Mouse (Mus musculus) midbrain, postnatal 0 days (tissue): ENCODE results near the gene Bdkrb2. TPM values are rescaled to one million over a fixed set of nuclear protein-coding genes. Genes with fewer than 3 reads are reported as not detected.

Experiments used
- ATAC-seq: fragments of 200-750 bp; cut with Nextera tagmentation; 2 replicates; pipeline ENCODE4 v1.8.0; 2017; ENCODE audit warnings: moderate number of reproducible peaks, mild to moderate bottlenecking, moderate TSS enrichment, moderate library complexity; ENCODE audit not compliant: low FRiP score
- DNase-seq: peaks from one replicate; pipeline ENCODE4 v3.0.0-alpha.2; 2015; ENCODE audit warnings: low spot score
- H3K27ac ChIP-seq: fragments of 300-500 bp; sonication (generic); 2 replicates; pipeline ENCODE4 v1.5.1; 2014; ENCODE audit warnings: low read depth, mild to moderate bottlenecking, low read length, mixed read lengths
- H3K27me3 ChIP-seq: fragments of 300-500 bp; sonication (generic); 2 replicates; pipeline ENCODE4 v1.6.1; 2014; ENCODE audit warnings: low read length, control low read depth, mixed read lengths; ENCODE audit not compliant: insufficient read depth
- H3K36me3 ChIP-seq: fragments of 300-500 bp; sonication (generic); 2 replicates; pipeline ENCODE4 v1.6.1; 2014; ENCODE audit warnings: low read length, control low read depth, mixed read lengths; ENCODE audit not compliant: insufficient read depth
- H3K4me1 ChIP-seq: fragments of 300-500 bp; sonication (generic); 2 replicates; pipeline ENCODE4 v1.6.1; 2014; ENCODE audit warnings: mild to moderate bottlenecking, control low read depth, antibody characterized with exemption, low read length, mixed read lengths; ENCODE audit not compliant: insufficient read depth
- H3K4me2 ChIP-seq: fragments of 300-500 bp; sonication (generic); 2 replicates; pipeline ENCODE4 v1.6.1; 2014; ENCODE audit warnings: low read depth, mild to moderate bottlenecking, low read length, mixed read lengths; ENCODE audit not compliant: poor library complexity, severe bottlenecking
- H3K4me3 ChIP-seq: fragments of 300-500 bp; sonication (generic); 2 replicates; pipeline ENCODE4 v1.5.1; 2014; ENCODE audit warnings: low read depth, mild to moderate bottlenecking, low read length, moderate library complexity
- H3K9ac ChIP-seq: fragments of 300-500 bp; sonication (generic); replicated peaks from 2 replicates; pipeline ENCODE4 v1.6.1; 2014; ENCODE audit warnings: mild to moderate bottlenecking, low read length, moderate library complexity, mixed read lengths; ENCODE audit not compliant: poor library complexity, severe bottlenecking
- H3K9me3 ChIP-seq: fragments of 300-500 bp; sonication (generic); 2 replicates; pipeline ENCODE4 v1.6.1; 2016; ENCODE audit warnings: low read length, control low read depth
- CTCF ChIP-seq: IDR thresholded peaks from 2 replicates; pipeline ENCODE4 v1.5.1; 2016; ENCODE audit warnings: antibody characterized with exemption, mild to moderate bottlenecking
- WGBS: fragments of 180-500 bp; shearing (Covaris S2); extraction: QIAGEN DNeasy Blood & Tissue Kit; methylation state at CpG from one replicate; pipeline ENCODE4 v1.1.7; 2014; 5-methylcytosine and 5-hydroxymethylcytosine counted together
- polyA plus RNA-seq: library from polyadenylated mRNA; unstranded; fragments of >200 nt; fragmentation: Nextera tagmentation; extraction: Ambion mirVana; gene quantifications from 2 replicates; pipeline ENCODE4 v1.2.1, GENCODE M21; 2015
- total RNA-seq: library from RNA; depleted of rRNA; stranded (reverse); fragments of >200 nt; gene quantifications from 2 replicates; pipeline ENCODE4 v1.2.3, GENCODE M21; 2014

Bdkrb2 gene
- total and polyA plus RNA-seq, 2 experiments from 2014 or later = 0.64 to 1.6 TPM

DNA sequence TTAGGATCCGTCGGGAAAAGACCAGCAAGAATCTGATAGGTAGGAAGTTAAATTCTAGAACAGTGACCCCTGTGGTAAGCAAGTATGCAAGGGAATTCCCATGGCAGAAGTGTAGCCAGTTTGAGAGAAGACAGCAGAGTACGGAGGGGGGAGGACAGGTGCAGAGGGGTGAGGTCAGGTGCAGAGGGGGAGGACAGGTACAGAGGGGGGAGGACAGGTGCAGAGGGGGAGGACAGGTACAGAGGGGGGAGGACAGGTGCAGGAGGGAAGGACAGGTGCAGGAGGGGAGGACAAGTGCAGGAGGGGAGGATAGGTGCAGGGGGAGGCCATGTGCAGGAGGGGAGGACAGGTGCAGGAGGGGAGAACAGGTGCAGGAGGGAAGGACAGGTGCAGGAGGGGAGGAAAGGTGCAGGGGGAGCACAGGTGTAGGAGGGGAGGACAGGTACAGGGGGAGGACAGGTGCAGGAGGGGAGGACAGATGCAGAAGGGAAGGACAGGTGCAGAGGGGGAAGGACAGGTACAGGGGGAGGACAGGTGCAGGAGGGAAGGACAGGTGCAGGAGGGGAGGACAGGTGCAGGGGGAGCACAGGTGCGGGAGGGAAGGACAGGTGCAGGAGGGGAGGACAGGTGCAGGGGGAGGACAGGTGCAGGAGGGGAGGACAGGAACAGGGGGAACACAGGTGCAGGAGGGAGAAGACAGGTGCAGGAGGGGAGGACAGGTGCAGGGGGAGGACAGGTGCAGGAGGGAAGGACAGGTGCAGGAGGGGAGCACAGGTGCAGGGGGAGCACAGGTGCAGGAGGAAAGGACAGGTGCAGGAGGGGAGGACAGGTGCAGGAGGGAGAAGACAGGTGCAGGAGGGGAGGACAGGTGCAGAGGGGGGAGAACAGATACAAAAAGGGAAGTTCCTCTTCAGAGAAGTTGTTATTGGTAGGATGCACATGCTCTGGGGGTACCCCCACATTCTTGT, 12.9 kb upstream of the Bdkrb2 start:
- 69% methylated on average over 4 of the region's 4 CpGs for WGBS

DNA sequence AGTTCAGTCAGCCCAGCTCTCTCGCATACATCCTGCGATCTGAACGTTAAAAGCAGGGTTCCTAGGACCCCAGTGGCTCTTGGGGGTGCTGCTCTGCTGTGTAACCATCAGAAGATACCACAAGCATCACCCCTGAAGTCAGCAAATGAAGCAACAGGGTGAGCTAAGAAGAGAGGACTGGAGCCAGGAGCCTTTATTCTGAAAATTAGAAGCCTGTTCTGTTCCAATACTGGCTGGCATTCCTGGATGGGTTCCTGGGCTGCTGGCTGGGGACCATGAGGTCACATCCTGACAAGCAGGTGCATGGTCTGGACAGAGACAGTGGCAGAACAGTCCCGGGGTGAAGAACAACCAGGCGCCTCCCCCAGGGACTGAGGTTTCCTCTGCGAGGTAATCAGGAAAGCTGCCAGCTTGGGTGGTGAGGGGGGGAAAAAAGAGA, 11.5 kb upstream of the Bdkrb2 start:
- ATAC-seq (no peak), DNase-seq (no peak)
- Histone ChIP-seq H3K36me3 (no peaks in the 10 kb centered on the region), H3K4me1 (no peaks in the 10 kb centered on the region), H3K9me3 (no peaks in the 10 kb centered on the region), H3K27me3 (no peaks in the 10 kb centered on the region; the same call in 1 of the 2 replicates), H3K27ac (no peak overlapping the region), H3K4me2 (no peak overlapping the region), H3K9ac (no peak overlapping the region), H3K4me3 (no peak overlapping the region)
- 62% methylated on average over 6 of the region's 6 CpGs for WGBS
- TF ChIP-seq CTCF = no peak

More for the DNA sequence above, 12.9 kb upstream of the Bdkrb2 start:
- no peak for DNase-seq
- no peak for TF ChIP-seq CTCF
- Histone ChIP-seq H3K4me2 (no peak overlapping the region), H3K4me1 (no peaks in the 10 kb centered on the region), H3K27me3 (no peaks in the 10 kb centered on the region; the same call in 1 of the 2 replicates), H3K36me3 (no peaks in the 10 kb centered on the region), H3K4me3 (no peak overlapping the region), H3K9ac (no peak overlapping the region), H3K9me3 (no peaks in the 10 kb centered on the region), H3K27ac (no peak overlapping the region)
- ATAC-seq = no peak

DNA sequence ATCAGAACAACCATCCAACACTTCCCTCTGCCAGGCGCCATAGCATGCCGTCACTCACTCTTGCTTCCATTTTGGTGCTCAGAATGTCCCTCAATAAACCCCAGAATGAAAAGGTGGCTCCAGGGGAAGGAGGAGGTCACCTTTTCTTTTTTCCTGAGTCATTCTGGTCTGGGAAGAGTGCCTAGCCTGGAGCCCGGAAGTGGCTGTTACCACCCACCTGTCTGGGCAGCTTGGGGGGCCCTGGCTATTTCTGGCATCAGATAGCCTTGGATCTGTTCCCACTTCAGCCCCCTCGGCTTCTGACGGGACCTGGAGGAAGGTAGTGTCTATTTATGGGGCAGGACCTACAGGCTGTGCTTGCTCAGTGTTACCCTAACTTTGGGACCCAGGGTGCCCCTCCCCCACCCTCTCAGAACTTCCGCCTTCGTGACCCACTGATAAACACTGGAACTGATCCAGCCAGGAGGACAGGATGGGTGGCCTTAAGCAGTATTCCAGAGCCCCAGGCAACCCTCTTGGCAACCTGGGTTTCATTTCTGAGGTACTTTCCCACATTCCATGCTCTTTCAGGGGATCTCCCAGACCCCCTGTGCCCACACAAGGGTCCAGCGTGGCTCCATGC, 8.8 kb upstream of the Bdkrb2 start:
- no peak for DNase-seq
- H3K4me3 ChIP-seq = no peak overlapping the region
- no peaks in the 10 kb centered on the region for H3K9me3 ChIP-seq
- H3K4me2 ChIP-seq = no peak overlapping the region
- H3K27me3 ChIP-seq = no peaks in the 10 kb centered on the region; the same call in 1 of the 2 replicates
- no peak for ATAC-seq
- no peak overlapping the region for H3K9ac ChIP-seq
- H3K4me1 ChIP-seq = no peaks in the 10 kb centered on the region
- no peaks in the 10 kb centered on the region for H3K36me3 ChIP-seq
- TF ChIP-seq CTCF = no peak
- no peak overlapping the region for H3K27ac ChIP-seq
- WGBS = 77% methylated on average over 8 of the region's 8 CpGs

DNA sequence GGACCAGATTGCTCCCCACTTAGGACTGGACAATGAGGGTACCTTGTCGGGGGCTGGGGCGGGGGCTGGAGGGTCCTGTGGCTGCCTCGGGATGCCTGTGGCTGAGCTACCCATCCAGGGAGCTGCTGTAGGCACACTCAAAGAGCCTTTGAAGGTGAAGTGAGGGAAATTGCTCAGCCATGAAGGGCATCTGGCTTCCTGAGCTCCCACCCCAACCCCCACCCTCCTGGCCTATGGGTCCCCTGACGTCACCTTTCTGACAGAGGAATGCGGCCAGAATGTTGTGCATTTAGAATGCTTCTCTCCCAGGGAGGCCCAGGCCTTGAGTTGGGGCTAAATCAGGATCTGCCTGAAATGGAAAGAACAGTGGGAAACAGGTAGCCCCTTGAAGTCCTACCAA, 7.9 kb upstream of the Bdkrb2 start:
- Histone ChIP-seq H3K36me3 (no peaks in the 10 kb centered on the region), H3K4me1 (no peaks in the 10 kb centered on the region), H3K27me3 (no peaks in the 10 kb centered on the region; the same call in 1 of the 2 replicates), H3K4me3 (no peak overlapping the region), H3K9ac (no peak overlapping the region), H3K9me3 (no peaks in the 10 kb centered on the region), H3K4me2 (no peak overlapping the region), H3K27ac (no peak overlapping the region)
- ATAC-seq = no peak
- DNase-seq = no peak
- TF ChIP-seq CTCF = no peak
- WGBS = 75% methylated on average over 5 of the region's 5 CpGs

DNA sequence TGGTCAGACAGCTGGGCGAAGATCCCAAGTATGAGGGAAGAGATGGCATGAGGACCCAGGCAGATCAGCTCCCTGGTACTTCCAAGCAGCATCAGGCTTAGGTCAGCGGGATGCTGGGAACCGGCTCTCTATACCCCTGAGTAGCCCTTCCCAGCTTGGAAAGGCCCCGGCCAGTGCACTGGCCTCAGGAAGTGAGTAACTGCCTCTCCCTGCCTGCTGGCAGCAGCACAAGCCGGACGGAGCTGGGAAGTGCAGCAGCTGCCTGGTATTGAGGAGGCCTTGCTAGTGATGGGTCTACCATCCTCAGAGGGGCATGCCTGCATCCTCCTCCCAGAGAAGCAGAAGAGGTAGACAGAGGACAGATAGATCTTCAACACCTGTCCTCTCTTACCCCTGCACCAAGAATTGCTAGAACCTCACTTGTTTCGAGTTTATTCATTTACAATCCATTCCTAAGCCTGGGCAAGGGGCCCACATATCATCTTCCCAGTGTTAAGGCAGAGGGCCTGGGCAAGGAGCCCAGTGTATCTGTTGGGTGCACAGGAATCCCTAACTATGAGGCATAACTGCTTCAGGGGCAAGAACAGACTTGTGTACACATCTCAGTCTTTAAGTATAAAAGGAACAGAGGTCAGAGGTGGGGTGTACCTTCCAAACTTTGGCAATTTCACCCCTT, 5.6 kb upstream of the Bdkrb2 start:
- Histone ChIP-seq H3K36me3 (no peaks in the 10 kb centered on the region), H3K4me3 (no peak overlapping the region), H3K27ac (no peak overlapping the region), H3K4me2 (no peak overlapping the region), H3K4me1 (no peaks in the 10 kb centered on the region), H3K9me3 (no peaks in the 10 kb centered on the region), H3K9ac (no peak overlapping the region), H3K27me3 (peaks cover 5% of the 10 kb centered on the region; the same call in 1 of the 2 replicates)
- ATAC-seq (no peak), DNase-seq (no peak)
- 73% methylated on average over 7 of the region's 7 CpGs for WGBS
- TF ChIP-seq CTCF = no peak
